Mouse (Mus musculus): Measurements from ENCODE around the gene Zfp367. TPM values are rescaled to one million over a fixed set of nuclear protein-coding genes. Genes with fewer than 3 reads are reported as not detected.

The Zfp367 gene
- polyA plus RNA-seq (2011; ENCODE audit: insufficient read length, low read depth, missing spikeins), result 18.6 and 21.2 TPM in 2 replicates

DNA sequence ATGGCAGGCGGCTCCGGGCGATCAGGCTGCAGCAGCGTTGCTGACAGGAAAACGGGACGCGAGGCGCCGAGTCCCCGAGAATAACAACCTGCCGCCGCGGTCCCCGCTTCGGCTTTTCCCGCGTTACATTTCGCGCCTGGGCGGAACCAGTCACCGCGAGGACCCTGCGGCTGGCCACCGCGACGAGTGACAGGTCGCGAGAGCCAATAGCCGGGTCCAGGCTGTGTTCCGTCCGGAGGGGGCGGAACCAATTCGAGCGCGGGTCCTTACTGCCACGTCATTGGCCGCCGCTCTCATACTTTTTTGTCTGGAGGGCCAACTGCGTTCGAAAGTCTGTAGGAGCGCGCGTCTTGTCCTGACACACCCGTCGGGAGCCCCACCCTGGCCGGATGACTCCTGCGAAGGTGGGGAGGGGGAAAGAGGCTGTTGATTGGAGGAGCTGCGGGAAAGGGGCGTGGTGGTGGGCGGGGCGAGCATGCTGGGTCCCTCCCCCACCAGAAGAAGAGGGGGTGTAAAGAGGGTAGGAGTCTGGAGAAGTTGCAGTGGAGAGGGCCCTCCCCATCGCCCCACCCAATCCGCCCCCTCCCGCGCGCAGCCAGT, at the start of gene Zfp367:
TSS of gene Zfp367 (minus strand) at position 120 of the 600 bp plus-strand sequence.
- TF ChIP-seq CTCF (IDR thresholded peaks at IDR 0.05; ENCODE audit: borderline replicate concordance, insufficient read depth, low read length) (no peak), POLR2A (IDR thresholded peaks at IDR 0.05; ENCODE audit: low read depth, low read length) (peak; percentile 35; the same call in 1 of the 2 replicates)
- H3K27ac ChIP-seq (ENCODE audit: insufficient read depth, low read length), result peak within 1 kb of the TSS; percentile 90
- H3K4me3 ChIP-seq (ENCODE audit: insufficient read depth, low read length), result peak within 1 kb of the TSS; percentile 63
- H3K4me1 ChIP-seq (ENCODE audit: control insufficient read depth, insufficient read depth, low read length), result peaks cover 7% of the 10 kb centered on the region

DNA sequence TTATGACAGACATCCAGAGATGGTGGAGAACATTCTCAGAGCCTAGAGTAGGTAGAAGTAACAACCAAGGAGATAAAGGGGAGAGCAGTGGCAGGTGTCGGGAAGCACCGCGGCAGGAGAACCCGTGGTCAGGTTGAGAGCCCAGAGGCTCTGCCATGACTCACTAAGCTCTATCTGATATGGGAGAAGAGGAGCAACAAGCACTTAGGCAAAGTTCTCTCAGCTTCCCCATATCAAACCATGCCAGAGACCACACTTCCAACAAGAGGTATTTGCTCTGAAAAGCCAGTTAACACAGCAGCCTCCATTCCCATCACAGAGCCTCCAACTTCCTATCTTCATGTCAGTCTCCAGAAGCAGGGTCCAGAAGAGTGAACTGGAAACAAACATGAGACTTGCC, 47.9 kb upstream of the Zfp367 start:
- Histone ChIP-seq H3K27ac (ENCODE audit: insufficient read depth, low read length) (no peak overlapping the region), H3K4me1 (ENCODE audit: control insufficient read depth, insufficient read depth, low read length) (no peaks in the 10 kb centered on the region), H3K4me3 (ENCODE audit: insufficient read depth, low read length) (no peak overlapping the region)
- no peak for TF ChIP-seq CTCF (IDR thresholded peaks at IDR 0.05; ENCODE audit: borderline replicate concordance, insufficient read depth, low read length)
- no peak for TF ChIP-seq POLR2A (IDR thresholded peaks at IDR 0.05; ENCODE audit: low read depth, low read length)

DNA sequence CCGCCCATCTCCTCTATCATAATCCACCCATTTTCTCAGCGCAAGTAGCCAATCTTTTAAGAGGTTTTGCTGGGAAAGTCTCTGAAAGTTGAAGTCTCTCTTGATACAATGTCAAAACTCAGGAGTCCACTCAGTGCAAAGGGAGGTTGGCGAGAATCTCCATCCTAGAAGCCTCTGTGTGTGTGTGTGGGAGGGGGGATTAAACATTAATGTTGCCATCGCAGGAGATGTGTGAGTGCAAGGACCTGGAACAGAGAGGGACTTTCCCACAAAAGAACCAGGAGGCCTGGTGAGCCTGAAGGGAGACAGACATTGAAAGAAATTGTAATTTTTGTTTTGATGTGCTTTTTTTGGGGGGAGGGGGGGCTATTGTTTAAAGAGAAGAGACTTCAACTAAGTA, 45.3 kb upstream of the Zfp367 start:
- TF ChIP-seq POLR2A (IDR thresholded peaks at IDR 0.05; ENCODE audit: low read depth, low read length), result no peak
- no peak for TF ChIP-seq CTCF (IDR thresholded peaks at IDR 0.05; ENCODE audit: borderline replicate concordance, insufficient read depth, low read length)
- H3K4me3 ChIP-seq (ENCODE audit: insufficient read depth, low read length), result no peak overlapping the region
- H3K27ac ChIP-seq (ENCODE audit: insufficient read depth, low read length), result no peak overlapping the region
- H3K4me1 ChIP-seq (ENCODE audit: control insufficient read depth, insufficient read depth, low read length), result no peaks in the 10 kb centered on the region

DNA sequence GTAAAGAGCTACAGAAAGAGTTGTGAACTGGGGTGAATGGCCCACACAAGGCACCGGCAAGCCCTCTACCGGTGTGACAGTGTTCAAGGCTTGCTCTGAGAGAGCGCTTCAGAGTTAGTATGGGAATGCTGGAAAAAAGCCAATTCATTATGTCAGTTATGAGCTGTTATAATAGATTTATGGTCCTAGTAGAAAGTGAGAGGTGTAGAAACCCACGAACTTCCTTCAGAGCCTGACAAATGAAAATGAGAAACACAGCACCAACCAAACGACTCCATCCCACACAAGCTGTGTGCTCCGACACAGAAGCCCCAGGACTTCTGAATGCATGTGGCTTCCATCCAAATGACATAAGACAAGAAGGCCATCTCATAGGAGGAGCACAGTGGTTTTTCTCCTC, 44.9 kb upstream of the Zfp367 start:
- no peak for TF ChIP-seq POLR2A (IDR thresholded peaks at IDR 0.05; ENCODE audit: low read depth, low read length)
- TF ChIP-seq CTCF (IDR thresholded peaks at IDR 0.05; ENCODE audit: borderline replicate concordance, insufficient read depth, low read length), result no peak
- H3K4me1 ChIP-seq (ENCODE audit: control insufficient read depth, insufficient read depth, low read length), result no peaks in the 10 kb centered on the region

DNA sequence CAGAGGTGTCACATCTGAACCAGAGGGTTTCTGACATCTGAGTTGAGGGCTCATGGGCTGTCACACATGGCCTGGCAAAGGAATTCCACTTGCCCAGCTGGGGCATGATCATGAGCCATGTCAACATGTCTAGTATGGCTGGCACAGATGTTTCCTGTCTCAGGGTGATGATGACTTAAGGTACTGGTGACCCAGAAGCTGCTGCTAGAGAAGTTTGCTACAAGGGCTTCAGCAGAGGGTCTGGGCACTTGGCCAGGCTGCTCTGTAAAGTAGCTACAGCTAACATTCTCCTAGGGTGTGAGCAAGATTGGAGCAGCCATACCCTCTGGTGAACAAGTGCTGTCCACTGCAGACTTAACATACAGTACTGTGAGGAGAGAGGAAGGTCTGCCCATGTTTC, 34.1 kb upstream of the Zfp367 start:
- H3K27ac ChIP-seq (ENCODE audit: insufficient read depth, low read length), result no peak overlapping the region
- no peaks in the 10 kb centered on the region for H3K4me1 ChIP-seq (ENCODE audit: control insufficient read depth, insufficient read depth, low read length)
- no peak for TF ChIP-seq POLR2A (IDR thresholded peaks at IDR 0.05; ENCODE audit: low read depth, low read length)
- no peak for TF ChIP-seq CTCF (IDR thresholded peaks at IDR 0.05; ENCODE audit: borderline replicate concordance, insufficient read depth, low read length)
- H3K4me3 ChIP-seq (ENCODE audit: insufficient read depth, low read length), result no peak overlapping the region

More for the DNA sequence above, 44.9 kb upstream of the Zfp367 start:
- H3K27ac ChIP-seq (ENCODE audit: insufficient read depth, low read length), result no peak overlapping the region
- H3K4me3 ChIP-seq (ENCODE audit: insufficient read depth, low read length), result no peak overlapping the region

DNA sequence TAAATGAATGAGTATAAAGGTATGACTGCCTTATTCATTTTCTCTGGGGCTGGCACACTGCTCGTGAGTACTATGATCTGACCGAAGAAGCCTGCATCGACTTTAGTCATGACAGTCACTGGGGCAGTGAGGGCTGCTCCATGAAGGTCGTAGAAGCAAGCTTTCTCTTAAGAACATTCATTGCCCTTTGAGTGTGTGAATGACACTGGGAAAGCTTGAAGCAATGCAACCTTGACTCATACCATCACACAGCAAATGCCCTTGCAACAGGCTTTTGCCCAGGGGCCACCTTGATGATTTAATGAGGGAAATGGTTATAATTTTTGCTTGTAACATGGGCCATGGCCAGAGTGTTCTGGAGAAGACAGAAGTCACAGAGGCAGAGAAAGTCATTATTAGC, 33.5 kb upstream of the Zfp367 start:
- TF ChIP-seq POLR2A (IDR thresholded peaks at IDR 0.05; ENCODE audit: low read depth, low read length) (no peak), CTCF (IDR thresholded peaks at IDR 0.05; ENCODE audit: borderline replicate concordance, insufficient read depth, low read length) (no peak)
- H3K4me3 ChIP-seq (ENCODE audit: insufficient read depth, low read length), result no peak overlapping the region
- H3K4me1 ChIP-seq (ENCODE audit: control insufficient read depth, insufficient read depth, low read length), result no peaks in the 10 kb centered on the region
- H3K27ac ChIP-seq (ENCODE audit: insufficient read depth, low read length), result no peak overlapping the region

DNA sequence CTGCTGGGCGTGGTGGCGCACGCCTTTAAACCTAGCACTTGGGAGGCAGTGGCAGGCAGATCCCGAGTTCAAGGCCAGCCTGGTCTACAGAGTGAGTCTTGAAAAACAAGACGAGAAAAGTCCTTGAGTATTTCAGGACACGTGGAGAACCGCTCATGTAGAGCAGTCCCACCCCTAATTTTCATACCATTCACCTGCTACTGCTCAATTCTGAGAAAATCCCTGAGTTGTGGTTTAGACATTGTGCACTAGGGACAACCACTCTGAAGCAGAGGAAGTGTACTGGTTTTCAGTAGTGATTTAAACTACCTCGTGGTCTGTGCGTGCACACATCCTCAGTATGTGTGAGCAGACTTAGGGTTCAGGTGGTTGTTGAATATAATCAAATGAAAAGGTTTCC, 32.6 kb upstream of the Zfp367 start:
- TF ChIP-seq POLR2A (IDR thresholded peaks at IDR 0.05; ENCODE audit: low read depth, low read length) (no peak), CTCF (IDR thresholded peaks at IDR 0.05; ENCODE audit: borderline replicate concordance, insufficient read depth, low read length) (no peak)
- no peak overlapping the region for H3K4me3 ChIP-seq (ENCODE audit: insufficient read depth, low read length)
- no peak overlapping the region for H3K27ac ChIP-seq (ENCODE audit: insufficient read depth, low read length)
- no peaks in the 10 kb centered on the region; the same call in 1 of the 2 replicates for H3K4me1 ChIP-seq (ENCODE audit: control insufficient read depth, insufficient read depth, low read length)

DNA sequence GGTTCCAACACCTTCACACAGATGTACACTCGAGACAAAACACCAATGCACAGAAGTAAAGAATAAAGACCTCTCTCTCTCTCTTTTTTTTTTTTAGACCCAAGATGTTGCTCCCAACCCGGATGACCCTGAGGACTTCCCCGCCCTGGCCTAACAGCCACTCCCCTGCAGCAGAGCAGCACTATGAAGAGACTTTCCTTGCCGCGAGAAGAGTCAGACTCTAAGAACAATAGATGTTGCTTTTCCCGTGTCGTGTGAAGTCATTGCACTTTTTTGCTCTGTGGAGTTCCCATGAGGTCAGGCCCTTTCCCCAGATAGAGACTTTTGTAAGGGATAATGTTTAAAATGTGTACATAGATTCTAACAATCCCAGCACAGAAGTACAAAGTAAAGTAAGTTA, 32.2 kb upstream of the Zfp367 start:
- no peaks in the 10 kb centered on the region; the same call in 1 of the 2 replicates for H3K4me1 ChIP-seq (ENCODE audit: control insufficient read depth, insufficient read depth, low read length)
- no peak overlapping the region for H3K27ac ChIP-seq (ENCODE audit: insufficient read depth, low read length)
- H3K4me3 ChIP-seq (ENCODE audit: insufficient read depth, low read length), result no peak overlapping the region
- TF ChIP-seq POLR2A (IDR thresholded peaks at IDR 0.05; ENCODE audit: low read depth, low read length) (no peak), CTCF (IDR thresholded peaks at IDR 0.05; ENCODE audit: borderline replicate concordance, insufficient read depth, low read length) (no peak)

DNA sequence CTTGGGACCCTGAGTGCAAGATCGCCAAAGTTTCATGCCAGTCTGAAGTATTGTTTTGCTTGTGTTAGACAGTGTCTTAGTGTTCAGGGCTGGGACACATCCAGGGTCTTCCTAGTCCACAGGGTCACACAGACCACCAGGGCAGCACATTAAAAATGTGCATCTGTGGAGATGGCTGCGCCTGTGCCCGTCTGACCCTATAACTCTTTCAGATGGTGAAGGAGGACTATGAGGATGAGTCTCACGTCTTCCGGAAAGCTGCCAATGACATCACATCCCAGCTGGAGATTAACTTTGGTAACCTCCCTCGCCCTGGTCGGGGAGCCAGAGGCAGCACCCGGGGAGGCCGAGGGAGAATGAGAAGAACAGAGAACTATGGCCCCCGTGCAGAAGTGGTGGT, 31.4 kb upstream of the Zfp367 start:
- no peaks in the 10 kb centered on the region; the same call in 1 of the 2 replicates for H3K4me1 ChIP-seq (ENCODE audit: control insufficient read depth, insufficient read depth, low read length)
- no peak overlapping the region for H3K27ac ChIP-seq (ENCODE audit: insufficient read depth, low read length)
- TF ChIP-seq CTCF (IDR thresholded peaks at IDR 0.05; ENCODE audit: borderline replicate concordance, insufficient read depth, low read length), result no peak
- H3K4me3 ChIP-seq (ENCODE audit: insufficient read depth, low read length), result no peak overlapping the region

DNA sequence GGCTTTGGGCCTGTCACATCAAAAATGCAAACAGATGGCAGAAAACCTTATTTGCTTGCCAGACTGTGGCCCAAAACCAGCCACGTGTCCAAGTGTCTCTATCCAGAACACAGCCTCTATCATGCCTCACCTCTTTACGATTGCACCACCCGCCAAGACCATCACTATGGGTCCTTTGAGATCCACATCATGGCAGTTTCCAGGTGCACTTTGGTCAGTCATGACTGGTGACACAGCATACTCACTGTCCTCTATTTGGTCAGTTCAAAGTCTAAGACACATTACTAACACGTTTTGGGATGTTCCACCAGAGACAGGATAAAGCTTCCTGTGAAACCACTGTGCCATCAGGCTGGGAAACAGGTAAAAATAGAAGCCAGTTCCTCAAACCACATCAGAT, 30.6 kb upstream of the Zfp367 start:
- Histone ChIP-seq H3K4me3 (ENCODE audit: insufficient read depth, low read length) (no peak overlapping the region), H3K27ac (ENCODE audit: insufficient read depth, low read length) (no peak overlapping the region), H3K4me1 (ENCODE audit: control insufficient read depth, insufficient read depth, low read length) (no peaks in the 10 kb centered on the region; the same call in 1 of the 2 replicates)
- TF ChIP-seq CTCF (IDR thresholded peaks at IDR 0.05; ENCODE audit: borderline replicate concordance, insufficient read depth, low read length), result no peak
- no peak for TF ChIP-seq POLR2A (IDR thresholded peaks at IDR 0.05; ENCODE audit: low read depth, low read length)
